Mouse (Mus musculus) hindbrain, embryonic 13.5 days (tissue): ENCODE data around the gene Thumpd1. TPM values are rescaled to one million over a fixed set of nuclear protein-coding genes. Genes with fewer than 3 reads are reported as not detected.
"Not testable (repeated sequence)": the region's sequence is repeated elsewhere in the genome, so short reads cannot be mapped to it uniquely, and the experiment has no call there.

Experiments
- ATAC-seq: fragments of 200-750 bp; cut with Nextera tagmentation; 2 replicates; pipeline ENCODE4 v1.8.0; 2017; ENCODE audit warnings: moderate TSS enrichment; ENCODE audit not compliant: low FRiP score
- H3K27ac ChIP-seq: fragments of 300-500 bp; sonication (generic); 2 replicates; pipeline ENCODE4 v1.5.1; 2015; ENCODE audit warnings: inconsistent platforms, mild to moderate bottlenecking, moderate library complexity
- H3K27me3 ChIP-seq: fragments of 300-500 bp; sonication (generic); 2 replicates; pipeline ENCODE4 v1.6.1; 2015; ENCODE audit warnings: mild to moderate bottlenecking, inconsistent platforms
- H3K36me3 ChIP-seq: fragments of 300-500 bp; sonication (generic); 2 replicates; pipeline ENCODE4 v1.6.1; 2015; ENCODE audit warnings: mild to moderate bottlenecking, inconsistent platforms
- H3K4me1 ChIP-seq: fragments of 300-500 bp; sonication (generic); replicated peaks from 2 replicates; pipeline ENCODE4 v1.6.1; 2015; ENCODE audit warnings: inconsistent platforms
- H3K4me2 ChIP-seq: fragments of 300-500 bp; sonication (generic); 2 replicates; pipeline ENCODE4 v1.6.1; 2015; ENCODE audit warnings: inconsistent platforms, mild to moderate bottlenecking, moderate library complexity
- H3K4me3 ChIP-seq: fragments of 300-500 bp; sonication (generic); 2 replicates; pipeline ENCODE4 v1.5.1; 2015; ENCODE audit warnings: mild to moderate bottlenecking, inconsistent platforms
- H3K9ac ChIP-seq: fragments of 300-500 bp; sonication (generic); 2 replicates; pipeline ENCODE4 v1.6.1; 2015; ENCODE audit warnings: mild to moderate bottlenecking, inconsistent platforms
- H3K9me3 ChIP-seq: fragments of 300-500 bp; sonication (generic); 2 replicates; pipeline ENCODE4 v1.6.1; 2016; ENCODE audit warnings: inconsistent platforms
- WGBS: fragments of 180-500 bp; shearing (Covaris S2); methylation state at CpG from one replicate; pipeline ENCODE4 v1.1.7; 2015; 5-methylcytosine and 5-hydroxymethylcytosine counted together
- polyA plus RNA-seq: library from polyadenylated mRNA; unstranded; fragments of >200 nt; fragmentation: Nextera tagmentation; extraction: Ambion mirVana; gene quantifications from 2 replicates; pipeline ENCODE4 v1.2.1, GENCODE M21; 2015

Thumpd1 gene
- polyA plus RNA-seq, 1 experiment from 2014 or later: 76.6 TPM

DNA sequence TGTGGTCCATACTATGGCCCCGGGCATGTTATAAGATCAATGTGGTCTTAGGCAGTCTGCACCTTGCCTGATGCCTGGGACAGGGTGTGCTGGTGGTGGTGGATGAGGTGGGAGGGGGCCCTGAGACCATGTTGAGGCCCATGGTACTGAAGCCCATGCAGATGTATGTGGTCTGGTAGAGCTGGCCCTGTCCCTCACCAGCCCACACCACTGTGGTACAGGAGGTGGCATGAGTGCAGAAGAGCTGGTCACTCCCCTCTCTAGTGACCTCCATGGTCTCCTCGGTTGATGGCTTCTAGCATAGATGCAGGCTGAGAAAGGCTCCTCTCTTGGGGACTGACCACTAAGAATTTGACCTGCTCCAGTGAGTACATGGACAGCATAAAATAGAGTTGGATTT, 18.3 kb upstream of the Thumpd1 start:
- Histone ChIP-seq H3K9ac (no peak overlapping the region), H3K4me1 (no peaks in the 10 kb centered on the region), H3K4me2 (no peak overlapping the region), H3K36me3 (no peaks in the 10 kb centered on the region), H3K27me3 (0 out of 2 replicates have a peak, but pooled peaks cover 4% of the 10 kb centered on the region), H3K27ac (no peak overlapping the region), H3K9me3 (no peaks in the 10 kb centered on the region), H3K4me3 (no peak overlapping the region)
- ATAC-seq: no peak
- 71% methylated on average over 2 of the region's 2 CpGs for WGBS

DNA sequence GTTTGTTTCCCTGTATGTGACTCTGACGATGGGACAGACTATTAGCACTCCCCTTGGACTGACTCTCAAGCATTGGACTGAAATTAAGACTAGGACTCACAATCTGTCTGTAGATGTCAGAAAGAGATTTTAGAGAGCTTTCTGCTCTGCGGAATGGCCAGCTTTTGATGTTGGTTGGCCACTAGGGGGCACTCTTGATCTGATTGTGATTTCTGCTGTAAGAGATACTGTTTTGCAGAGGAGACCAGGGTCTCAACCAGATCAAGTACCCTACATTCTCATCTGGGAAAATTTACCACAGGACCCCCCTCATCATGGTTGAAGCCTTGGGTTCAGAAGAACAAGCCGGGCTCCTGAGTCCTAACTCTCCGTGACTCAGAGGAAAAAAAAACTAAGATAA, 10.7 kb upstream of the Thumpd1 start:
- H3K27me3 ChIP-seq, H3K9ac ChIP-seq, H3K4me1 ChIP-seq, H3K4me2 ChIP-seq, ATAC-seq, H3K27ac ChIP-seq, H3K9me3 ChIP-seq, H3K36me3 ChIP-seq, H3K4me3 ChIP-seq: not testable (repeated sequence)
- 75% methylated on average over 4 of the region's 4 CpGs for whole genome bisulfite sequencing

DNA sequence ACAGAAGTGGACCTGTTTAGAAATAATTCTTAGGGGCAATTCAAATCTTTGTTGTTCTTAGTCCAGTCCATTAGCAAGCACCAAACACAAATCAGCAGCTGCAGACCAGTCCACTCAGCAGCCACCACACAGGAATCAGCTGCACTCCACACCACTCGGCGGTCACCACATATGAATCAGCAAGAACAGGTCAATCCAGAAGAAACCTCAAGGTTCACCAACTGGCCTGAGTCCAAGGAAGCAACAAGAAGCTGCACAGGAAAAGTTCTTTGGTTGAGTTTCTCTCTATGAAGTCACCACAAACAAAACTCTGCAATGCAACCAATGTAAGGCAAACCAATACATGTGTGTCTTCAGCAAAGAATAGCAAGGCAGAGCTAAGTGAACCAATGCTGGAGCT, 7.0 kb upstream of the Thumpd1 start:
- Histone ChIP-seq H3K4me3 (no peak overlapping the region), H3K4me2 (no peak overlapping the region), H3K9ac (no peak overlapping the region), H3K9me3 (no peaks in the 10 kb centered on the region), H3K4me1 (no peaks in the 10 kb centered on the region), H3K36me3 (no peaks in the 10 kb centered on the region), H3K27ac (no peak overlapping the region), H3K27me3 (no peaks in the 10 kb centered on the region)
- 98% methylated on average over 2 of the region's 2 CpGs for WGBS
- ATAC-seq: no peak

DNA sequence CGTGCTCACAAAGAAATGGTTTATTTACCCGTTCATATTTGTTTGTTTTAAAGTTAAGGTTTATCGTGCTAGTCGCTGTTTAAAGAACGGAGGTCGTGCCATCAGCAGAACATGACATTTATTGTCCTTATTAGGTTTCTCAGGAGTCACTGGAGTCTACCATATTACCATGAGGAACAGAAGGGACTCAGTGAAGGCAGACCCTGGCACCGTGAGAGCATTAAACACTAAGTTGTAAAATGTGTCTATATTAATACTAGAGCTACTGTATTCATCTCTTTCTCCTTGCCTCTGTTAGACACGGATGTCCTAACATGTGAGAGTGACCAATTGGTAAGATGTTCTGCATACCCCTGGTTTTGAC, 331 bp upstream of the Thumpd1 start:
- Histone ChIP-seq H3K4me1 (peaks cover 10% of the 10 kb centered on the region), H3K27ac (peak overlapping the region; percentile 81), H3K36me3 (peaks cover 29% of the 10 kb centered on the region), H3K9ac (peak overlapping the region; percentile 90), H3K27me3 (no peaks in the 10 kb centered on the region), H3K4me3 (peak overlapping the region; percentile 96), H3K9me3 (no peaks in the 10 kb centered on the region), H3K4me2 (peak overlapping the region; percentile 84)
- WGBS: 15% methylated on average over 8 of the region's 8 CpGs
- ATAC-seq: peak; percentile 55

DNA sequence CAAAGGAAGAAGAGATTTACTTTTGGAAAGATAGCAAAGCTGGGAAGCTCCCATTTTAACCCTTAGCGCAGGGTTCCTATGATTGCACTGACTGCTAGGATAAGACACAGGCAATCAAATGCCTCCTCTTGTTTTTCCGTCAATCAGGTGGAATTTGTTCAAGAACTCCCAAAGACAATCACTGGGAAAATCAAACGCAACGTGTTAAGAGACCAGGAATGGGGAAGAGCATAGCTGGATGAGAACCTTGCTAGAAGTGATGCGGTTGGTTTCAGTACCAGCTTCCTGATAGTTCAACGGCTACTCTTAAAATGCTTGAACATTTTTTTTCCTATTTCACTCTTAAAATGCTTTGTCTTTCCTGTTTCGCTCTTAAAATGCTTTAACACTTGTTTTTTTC, 6.5 kb downstream of the Thumpd1 start:
- Histone ChIP-seq H3K4me3 (no peak overlapping the region), H3K9ac (no peak overlapping the region), H3K4me1 (no peaks in the 10 kb centered on the region), H3K4me2 (no peak overlapping the region), H3K27me3 (no peaks in the 10 kb centered on the region), H3K9me3 (no peaks in the 10 kb centered on the region), H3K27ac (no peak overlapping the region), H3K36me3 (peaks cover 39% of the 10 kb centered on the region)
- no peak for ATAC-seq
- WGBS: 93% methylated on average over 7 of the region's 7 CpGs

DNA sequence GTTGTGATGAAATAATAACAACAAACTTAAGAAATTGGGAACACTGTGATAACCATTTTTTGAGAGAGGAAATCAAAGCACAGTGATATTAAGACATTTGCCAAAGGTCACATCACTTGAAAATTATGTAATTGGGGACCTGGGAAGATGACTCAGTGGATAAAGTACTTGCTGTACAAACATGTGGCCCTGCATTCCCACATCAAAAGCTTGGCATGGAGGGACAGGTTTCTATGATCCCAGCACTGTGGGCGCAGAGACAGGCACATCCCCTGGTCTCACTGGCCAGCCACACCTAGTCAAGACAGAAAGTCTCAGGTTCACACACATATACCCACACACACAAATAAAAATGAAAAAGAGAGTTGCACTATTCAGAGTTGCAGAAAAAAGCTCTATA, 25.7 kb downstream of the Thumpd1 start:
- H3K9ac ChIP-seq: no peak overlapping the region
- H3K27me3 ChIP-seq: no peaks in the 10 kb centered on the region
- no peak for ATAC-seq
- no peak overlapping the region for H3K4me2 ChIP-seq
- no peaks in the 10 kb centered on the region for H3K36me3 ChIP-seq
- no peaks in the 10 kb centered on the region for H3K9me3 ChIP-seq
- no peak overlapping the region for H3K4me3 ChIP-seq
- H3K27ac ChIP-seq: no peak overlapping the region
- H3K4me1 ChIP-seq: no peaks in the 10 kb centered on the region
- 76% methylated on average over 1 of the region's 1 CpGs for WGBS

DNA sequence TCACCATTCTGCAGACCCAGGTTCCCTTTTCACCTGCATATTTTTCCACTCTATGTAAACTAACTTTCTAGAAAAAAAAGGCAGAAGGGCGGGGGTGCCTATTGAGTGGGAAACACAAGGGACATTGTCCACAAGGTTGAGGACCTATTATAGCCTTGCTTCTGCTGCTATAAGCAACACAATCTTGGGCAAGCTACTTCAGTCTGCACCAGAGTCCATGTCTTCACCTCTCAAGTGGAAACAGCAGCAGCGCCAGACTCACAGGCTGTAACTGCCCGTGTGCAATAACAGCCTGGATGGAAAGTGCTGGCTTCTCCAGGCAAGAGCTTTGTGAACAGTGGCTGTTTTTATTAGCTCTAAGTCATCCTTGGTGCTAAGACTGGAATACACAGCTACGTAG, 28.3 kb downstream of the Thumpd1 start:
- Histone ChIP-seq H3K27me3 (no peaks in the 10 kb centered on the region), H3K9me3 (no peaks in the 10 kb centered on the region), H3K9ac (no peak overlapping the region), H3K4me3 (no peak overlapping the region), H3K4me2 (no peak overlapping the region), H3K27ac (no peak overlapping the region), H3K36me3 (no peaks in the 10 kb centered on the region), H3K4me1 (no peaks in the 10 kb centered on the region)
- ATAC-seq: no peak
- 87% methylated on average over 4 of the region's 4 CpGs for WGBS

DNA sequence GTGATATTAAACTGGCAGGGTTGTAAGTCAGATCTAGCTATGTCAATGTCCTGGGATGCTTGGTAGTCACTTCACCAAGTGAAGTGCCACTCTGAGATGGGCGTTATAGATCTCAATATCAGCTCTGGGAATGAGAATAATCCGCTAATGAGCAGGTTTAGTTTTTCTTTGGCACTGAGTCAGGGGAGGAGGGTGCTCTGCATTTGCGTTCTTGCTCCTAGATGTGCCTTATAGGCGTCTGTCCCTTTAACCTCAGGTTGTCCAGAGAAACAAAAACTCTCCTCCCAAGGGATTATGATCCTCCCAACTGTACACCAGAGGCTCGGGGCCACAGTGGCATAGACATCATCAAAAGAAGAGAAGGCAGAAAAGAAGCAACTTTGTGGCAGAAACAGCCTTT, 30.9 kb downstream of the Thumpd1 start, which contains the start of gene Acsm4:
TSS of gene Acsm4 (plus strand) at position 301 of the 400 bp plus-strand sequence.
- Histone ChIP-seq H3K36me3 (no peaks in the 10 kb centered on the region), H3K4me2 (no peak within 1 kb of the TSS), H3K9me3 (no peaks in the 10 kb centered on the region), H3K27me3 (no peaks in the 10 kb centered on the region), H3K4me3 (no peak within 1 kb of the TSS), H3K4me1 (no peaks in the 10 kb centered on the region), H3K9ac (no peak within 1 kb of the TSS), H3K27ac (no peak within 1 kb of the TSS)
- no peak for ATAC-seq
- 84% methylated on average over 5 of the region's 5 CpGs for WGBS

DNA sequence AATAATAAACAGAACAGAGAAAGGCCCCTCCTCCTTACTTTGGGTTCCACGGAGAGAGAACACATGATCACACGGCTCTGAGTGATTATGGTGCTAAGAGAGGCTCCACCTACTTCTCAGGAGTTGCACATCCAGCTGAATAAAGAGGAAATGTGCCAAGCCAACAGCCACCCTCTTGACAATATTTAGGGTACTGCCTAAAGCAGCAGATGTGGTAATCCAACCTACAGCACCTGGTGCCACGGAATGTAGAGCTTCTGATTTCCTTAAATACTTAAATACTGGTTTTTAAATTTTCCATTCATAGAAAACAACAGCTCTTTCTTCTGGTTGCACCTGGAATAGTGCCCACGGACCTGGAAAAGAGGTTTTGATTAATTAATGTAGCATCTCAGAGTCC, 37.9 kb downstream of the Thumpd1 start:
- Histone ChIP-seq H3K4me2 (no peak overlapping the region), H3K9me3 (no peaks in the 10 kb centered on the region), H3K27me3 (no peaks in the 10 kb centered on the region), H3K4me3 (no peak overlapping the region), H3K27ac (no peak overlapping the region), H3K4me1 (no peaks in the 10 kb centered on the region), H3K36me3 (no peaks in the 10 kb centered on the region), H3K9ac (no peak overlapping the region)
- 76% methylated on average over 4 of the region's 4 CpGs for WGBS
- ATAC-seq: no peak

DNA sequence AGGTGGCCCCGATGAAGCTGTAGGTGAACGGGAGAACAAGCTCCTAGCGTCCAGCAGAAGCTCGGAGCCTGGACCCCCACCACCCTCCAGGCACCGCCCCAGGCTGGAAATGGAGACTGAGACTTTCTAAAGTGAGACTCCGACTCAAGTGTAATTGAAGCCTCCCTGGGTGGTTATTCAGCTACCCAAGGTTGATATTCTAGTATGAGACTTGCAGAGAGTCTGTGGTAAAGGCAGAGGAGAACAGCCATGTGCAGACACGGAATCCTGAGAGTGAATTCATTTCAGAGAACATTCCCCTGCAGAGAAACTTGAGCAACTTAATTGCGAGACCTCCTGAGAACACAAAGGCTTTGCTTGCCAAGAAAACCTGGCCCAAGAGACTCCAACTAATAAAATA, 40.5 kb downstream of the Thumpd1 start:
- Histone ChIP-seq H3K27me3 (no peaks in the 10 kb centered on the region), H3K27ac (no peak overlapping the region), H3K36me3 (no peaks in the 10 kb centered on the region), H3K9me3 (no peaks in the 10 kb centered on the region), H3K9ac (no peak overlapping the region), H3K4me3 (no peak overlapping the region), H3K4me1 (no peaks in the 10 kb centered on the region), H3K4me2 (no peak overlapping the region)
- no peak for ATAC-seq
- WGBS: 77% methylated on average over 8 of the region's 8 CpGs

DNA sequence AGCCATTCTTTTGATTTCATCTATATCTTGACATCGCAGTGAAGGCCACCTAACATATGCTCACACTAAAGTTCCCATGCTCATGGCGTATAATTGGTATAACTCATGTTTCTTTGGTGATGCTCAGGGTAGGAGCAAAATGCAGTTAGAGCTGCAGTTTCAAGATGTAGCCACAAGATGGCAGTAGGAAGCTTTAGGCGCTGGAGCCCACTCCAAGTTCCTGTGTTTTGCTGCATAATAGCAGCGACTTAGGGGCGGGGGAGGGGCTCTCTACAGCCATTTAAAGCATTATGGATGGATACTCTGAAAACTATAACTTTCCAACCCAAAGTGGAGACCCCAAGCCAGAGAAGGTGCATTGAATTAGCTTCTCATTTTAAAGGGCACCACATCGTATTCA, 47.1 kb downstream of the Thumpd1 start:
- H3K27me3 ChIP-seq: no peaks in the 10 kb centered on the region
- 18% methylated on average over 6 of the region's 6 CpGs for WGBS
- no peak overlapping the region for H3K9ac ChIP-seq
- no peaks in the 10 kb centered on the region for H3K36me3 ChIP-seq
- H3K27ac ChIP-seq: no peak overlapping the region
- H3K9me3 ChIP-seq: no peaks in the 10 kb centered on the region
- H3K4me2 ChIP-seq: no peak overlapping the region
- H3K4me3 ChIP-seq: no peak overlapping the region
- no peaks in the 10 kb centered on the region for H3K4me1 ChIP-seq
- peak; percentile 54; the same call in 1 of the 2 replicates for ATAC-seq

DNA sequence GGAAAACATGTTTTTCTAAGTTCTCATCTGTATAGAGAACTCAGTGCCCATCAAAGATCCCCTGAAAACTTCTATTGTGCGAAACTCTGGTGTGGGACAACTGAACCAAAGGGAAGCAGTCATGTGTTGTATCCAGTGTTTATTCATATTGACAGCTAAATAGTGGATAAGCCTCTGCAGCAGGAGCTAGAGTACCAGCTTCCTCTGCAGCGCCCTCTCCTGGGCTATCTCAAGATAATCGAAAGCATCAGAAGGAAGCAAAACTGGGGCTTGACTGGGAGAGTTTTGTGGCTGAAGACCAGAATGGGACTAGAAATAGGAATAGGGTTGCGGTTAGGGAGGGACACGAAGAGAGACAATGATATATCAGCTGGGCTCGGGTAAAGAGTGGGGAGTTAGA, 49.7 kb downstream of the Thumpd1 start:
- Histone ChIP-seq H3K4me1 (no peaks in the 10 kb centered on the region), H3K9ac (no peak overlapping the region), H3K27ac (no peak overlapping the region), H3K4me3 (no peak overlapping the region), H3K27me3 (no peaks in the 10 kb centered on the region), H3K36me3 (no peaks in the 10 kb centered on the region), H3K9me3 (no peaks in the 10 kb centered on the region), H3K4me2 (no peak overlapping the region)
- 44% methylated on average over 6 of the region's 6 CpGs for WGBS
- no peak for ATAC-seq

DNA sequence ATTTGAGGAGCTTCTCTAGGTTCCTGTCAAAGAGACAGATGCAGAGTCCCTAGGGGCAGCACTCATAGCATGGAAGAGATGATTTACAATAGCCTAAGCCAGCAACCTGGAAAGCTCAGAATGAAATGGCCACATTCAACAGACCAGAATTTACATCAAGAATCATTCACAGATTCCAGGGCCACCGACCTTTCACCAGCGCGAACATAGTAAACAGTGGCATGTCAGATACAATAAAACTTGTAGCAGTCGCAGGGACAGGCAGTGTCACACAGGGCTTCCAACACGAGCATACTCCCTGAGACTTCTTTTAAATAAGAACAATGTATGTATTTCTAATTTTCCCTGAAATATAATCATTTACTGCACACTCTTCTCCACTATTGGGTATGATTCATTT, 50.2 kb downstream of the Thumpd1 start:
- ATAC-seq: no peak
- WGBS: 70% methylated on average over 5 of the region's 5 CpGs
- no peaks in the 10 kb centered on the region for H3K36me3 ChIP-seq
- no peaks in the 10 kb centered on the region for H3K4me1 ChIP-seq
- H3K4me3 ChIP-seq: no peak overlapping the region
- no peak overlapping the region for H3K27ac ChIP-seq
- H3K4me2 ChIP-seq: no peak overlapping the region
- no peaks in the 10 kb centered on the region for H3K27me3 ChIP-seq
- no peak overlapping the region for H3K9ac ChIP-seq
- H3K9me3 ChIP-seq: no peaks in the 10 kb centered on the region

DNA sequence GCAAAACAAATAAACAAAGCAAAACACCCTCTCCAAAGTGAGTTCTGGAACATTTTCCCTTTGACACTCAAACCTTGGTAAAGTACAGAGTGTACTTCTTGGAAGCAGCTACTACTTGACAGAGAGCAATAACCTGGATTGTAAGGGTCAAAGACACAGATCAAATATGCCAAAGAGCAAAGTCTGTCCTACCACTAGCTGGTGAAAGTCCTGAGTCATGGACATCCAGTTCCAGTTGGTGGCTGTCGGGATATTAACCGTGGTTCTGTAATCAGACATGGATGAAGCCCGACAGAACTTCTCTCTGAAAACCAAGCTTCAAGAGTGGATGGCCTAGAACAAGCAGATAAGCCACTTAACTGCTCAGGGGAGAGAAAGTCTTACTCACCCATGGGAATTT, 52.7 kb downstream of the Thumpd1 start:
- ATAC-seq: no peak
- no peak overlapping the region for H3K4me3 ChIP-seq
- H3K9me3 ChIP-seq: no peaks in the 10 kb centered on the region
- H3K27me3 ChIP-seq: no peaks in the 10 kb centered on the region
- H3K9ac ChIP-seq: no peak overlapping the region
- H3K4me2 ChIP-seq: no peak overlapping the region
- H3K27ac ChIP-seq: no peak overlapping the region
- WGBS: 88% methylated on average over 3 of the region's 3 CpGs
- H3K4me1 ChIP-seq: no peaks in the 10 kb centered on the region
- no peaks in the 10 kb centered on the region for H3K36me3 ChIP-seq
